Mouse (Mus musculus): ENCODE measurements around the gene Mrpl58. TPM values are rescaled to one million over a fixed set of nuclear protein-coding genes. Genes with fewer than 3 reads are reported as not detected.

Gene Mrpl58
- polyA plus RNA-seq, 1 experiment = 186 TPM

DNA sequence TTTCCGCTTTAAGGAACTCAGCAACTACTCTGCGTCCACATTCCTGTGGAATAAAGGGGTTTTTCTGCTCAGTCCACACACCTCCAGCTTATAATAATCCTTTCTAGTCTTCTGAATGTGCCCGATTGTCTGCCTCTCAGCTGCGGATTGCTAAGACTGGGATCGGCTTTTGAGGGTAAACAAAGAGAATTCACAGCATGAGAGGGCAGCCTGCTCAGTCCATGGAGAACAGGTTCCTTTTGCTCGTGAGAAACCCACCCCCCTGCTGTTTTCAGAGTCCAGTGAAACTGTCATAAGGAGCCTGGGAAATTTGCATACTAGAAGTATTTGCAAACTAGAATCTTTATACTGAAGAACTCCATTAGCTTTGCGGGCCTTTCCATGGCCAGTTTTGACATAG, 6.0 kb downstream of the Mrpl58 start:
- Histone ChIP-seq H3K4me3 (ENCODE audit: insufficient read depth, poor library complexity, severe bottlenecking) (no peak overlapping the region), H3K27me3 (ENCODE audit: control insufficient read depth, insufficient read depth, insufficient read length) (no peaks in the 10 kb centered on the region), H3K79me3 (ENCODE audit: low read depth) (peaks cover 8% of the 10 kb centered on the region), H3K79me2 (ENCODE audit: control insufficient read depth, insufficient read depth) (peaks cover 16% of the 10 kb centered on the region), H3ac (ENCODE audit: control insufficient read depth, insufficient read length, low read depth) (no peak overlapping the region), H3K36me3 (ENCODE audit: control insufficient read depth, insufficient read depth) (peaks cover 33% of the 10 kb centered on the region)
- TF ChIP-seq FOSL1 (IDR thresholded peaks at IDR 0.05; ENCODE audit: insufficient read depth, low read length, poor library complexity, severe bottlenecking) (no peak), USF1 (IDR thresholded peaks at IDR 0.05; ENCODE audit: low read depth) (no peak), MAX (IDR thresholded peaks at IDR 0.05) (no peak), MYOD1 (IDR thresholded peaks at IDR 0.05; ENCODE audit: control insufficient read depth, insufficient read length, low read depth) (no peak), MYOG (IDR thresholded peaks at IDR 0.05; ENCODE audit: control insufficient read depth, extremely low read depth, insufficient read length) (no peak)

DNA sequence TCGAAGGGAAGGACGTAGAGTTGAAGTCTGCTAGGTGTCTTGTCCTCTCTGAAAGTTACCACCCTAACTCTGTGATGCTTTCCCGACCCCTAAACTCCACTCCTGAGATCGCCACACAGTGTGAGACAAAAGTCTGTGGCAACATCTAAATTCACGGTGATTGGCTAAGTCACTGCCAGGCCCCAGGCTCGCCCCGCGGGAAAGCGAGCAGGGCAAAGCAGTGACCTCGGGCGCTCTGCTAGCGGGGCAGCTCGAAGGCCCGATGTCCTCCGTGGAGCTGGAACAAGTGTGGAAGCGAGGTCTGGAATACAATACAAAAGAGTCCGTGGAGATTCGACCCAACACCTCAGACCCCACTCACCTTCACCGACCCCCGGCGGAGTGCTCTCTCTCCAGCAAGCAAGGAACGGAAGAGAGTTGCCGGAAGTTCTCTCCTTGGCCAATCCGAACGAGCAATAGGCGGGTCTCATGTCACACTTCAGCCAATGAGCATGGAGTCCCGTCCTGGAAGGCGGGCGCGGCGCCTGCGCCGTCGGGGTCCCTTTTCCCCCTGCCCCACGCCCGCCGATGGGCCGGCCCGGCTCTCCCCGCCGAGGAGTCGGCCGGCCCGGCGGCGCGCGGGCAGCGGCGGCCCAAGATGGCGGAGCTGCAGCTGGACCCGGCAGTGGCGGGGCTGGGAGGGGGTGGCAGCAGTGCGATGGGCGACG, 16.1 kb downstream of the Mrpl58 start, which contains the start of the genes Atp5h and Kctd2:
TSS of gene Atp5h (minus strand) at position 432 of the 707 bp plus-strand sequence.
TSS of gene Kctd2 (plus strand) at position 598 of the 707 bp plus-strand sequence.
- Histone ChIP-seq H3K4me3 (ENCODE audit: insufficient read depth, poor library complexity, severe bottlenecking) (peak within 1 kb of the TSS; percentile 97), H3K36me3 (ENCODE audit: control insufficient read depth, insufficient read depth) (peaks cover 50% of the 10 kb centered on the region)

DNA sequence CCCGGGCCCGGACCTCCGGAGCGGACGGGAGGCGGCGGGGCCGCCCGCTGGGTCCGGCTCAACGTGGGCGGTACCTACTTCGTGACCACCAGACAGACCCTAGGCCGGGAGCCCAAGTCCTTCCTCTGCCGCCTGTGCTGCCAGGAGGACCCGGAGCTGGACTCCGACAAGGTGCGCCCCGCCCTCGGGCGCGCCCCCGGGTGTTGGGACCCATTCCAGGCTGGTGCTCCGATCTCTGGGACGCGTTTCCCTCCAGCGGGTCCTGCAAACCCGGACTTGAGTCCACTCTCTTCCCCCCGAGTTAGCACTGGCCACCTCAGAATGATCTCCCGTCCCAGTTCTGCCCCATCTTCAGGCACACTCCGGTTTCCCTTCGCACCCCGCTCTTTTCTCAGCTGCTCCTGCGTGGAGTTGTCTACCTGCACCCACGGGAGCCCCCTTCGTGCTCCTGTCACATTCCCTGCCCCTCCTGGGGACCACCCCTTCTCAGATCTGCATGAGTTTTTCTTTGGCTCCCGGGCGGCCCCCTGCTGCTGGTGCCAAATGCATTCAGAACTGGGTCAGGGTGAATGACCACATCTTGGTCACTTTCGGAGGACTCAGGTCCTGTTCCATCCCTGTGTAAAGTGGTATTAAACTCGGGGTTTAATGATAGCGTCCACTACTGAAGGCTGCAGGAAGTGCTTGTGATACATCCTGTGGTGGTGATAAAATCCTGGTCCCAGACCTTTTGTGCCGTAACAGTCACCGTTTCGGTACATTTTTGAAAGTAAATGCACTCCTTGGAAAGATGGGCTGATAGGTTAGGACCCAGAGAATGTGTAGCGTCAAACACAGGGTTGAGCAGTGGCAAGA, 17.0 kb downstream of the Mrpl58 start:
- TF ChIP-seq MAX (IDR thresholded peaks at IDR 0.05) = no peak
- no peak for TF ChIP-seq FOSL1 (IDR thresholded peaks at IDR 0.05; ENCODE audit: insufficient read depth, low read length, poor library complexity, severe bottlenecking)
- no peak for TF ChIP-seq CEBPB (IDR thresholded peaks at IDR 0.05; ENCODE audit: low read depth)
- TF ChIP-seq MYOD1 (IDR thresholded peaks at IDR 0.05; ENCODE audit: control insufficient read depth, insufficient read length, low read depth) = no peak
- no peak for TF ChIP-seq MYOG (IDR thresholded peaks at IDR 0.05; ENCODE audit: control insufficient read depth, extremely low read depth, insufficient read length)
- no peak for TF ChIP-seq CTCF (IDR thresholded peaks at IDR 0.05; ENCODE audit: control insufficient read depth, insufficient read depth, insufficient read length)
- TF ChIP-seq USF1 (IDR thresholded peaks at IDR 0.05; ENCODE audit: low read depth) = no peak
- H3K36me3 ChIP-seq (ENCODE audit: control insufficient read depth, insufficient read depth) = peaks cover 42% of the 10 kb centered on the region
- H3K27me3 ChIP-seq (ENCODE audit: control insufficient read depth, insufficient read depth, insufficient read length) = no peaks in the 10 kb centered on the region
- H3K79me3 ChIP-seq (ENCODE audit: low read depth) = peaks cover 22% of the 10 kb centered on the region
- H3K4me3 ChIP-seq (ENCODE audit: insufficient read depth, poor library complexity, severe bottlenecking) = peak overlapping the region; percentile 97
- H3ac ChIP-seq (ENCODE audit: control insufficient read depth, insufficient read length, low read depth) = peak overlapping the region; percentile 98
- H3K79me2 ChIP-seq (ENCODE audit: control insufficient read depth, insufficient read depth) = peaks cover 54% of the 10 kb centered on the region

More for the DNA sequence above, 16.1 kb downstream of the Mrpl58 start, which contains the start of the genes Atp5h and Kctd2:
- peak within 1 kb of the TSS; percentile 98 for H3ac ChIP-seq (ENCODE audit: control insufficient read depth, insufficient read length, low read depth)
- peaks cover 22% of the 10 kb centered on the region for H3K79me3 ChIP-seq (ENCODE audit: low read depth)
- H3K79me2 ChIP-seq (ENCODE audit: control insufficient read depth, insufficient read depth) = peaks cover 54% of the 10 kb centered on the region
- H3K27me3 ChIP-seq (ENCODE audit: control insufficient read depth, insufficient read depth, insufficient read length) = no peaks in the 10 kb centered on the region
- TF ChIP-seq CTCF (IDR thresholded peaks at IDR 0.05; ENCODE audit: control insufficient read depth, insufficient read depth, insufficient read length) (no peak), FOSL1 (IDR thresholded peaks at IDR 0.05; ENCODE audit: insufficient read depth, low read length, poor library complexity, severe bottlenecking) (no peak), MYOD1 (IDR thresholded peaks at IDR 0.05; ENCODE audit: control insufficient read depth, insufficient read length, low read depth) (no peak), MYOG (IDR thresholded peaks at IDR 0.05; ENCODE audit: control insufficient read depth, extremely low read depth, insufficient read length) (no peak), CEBPB (IDR thresholded peaks at IDR 0.05; ENCODE audit: low read depth) (peak; percentile 5), MAX (IDR thresholded peaks at IDR 0.05) (no peak), USF1 (IDR thresholded peaks at IDR 0.05; ENCODE audit: low read depth) (peak; percentile 64)

DNA sequence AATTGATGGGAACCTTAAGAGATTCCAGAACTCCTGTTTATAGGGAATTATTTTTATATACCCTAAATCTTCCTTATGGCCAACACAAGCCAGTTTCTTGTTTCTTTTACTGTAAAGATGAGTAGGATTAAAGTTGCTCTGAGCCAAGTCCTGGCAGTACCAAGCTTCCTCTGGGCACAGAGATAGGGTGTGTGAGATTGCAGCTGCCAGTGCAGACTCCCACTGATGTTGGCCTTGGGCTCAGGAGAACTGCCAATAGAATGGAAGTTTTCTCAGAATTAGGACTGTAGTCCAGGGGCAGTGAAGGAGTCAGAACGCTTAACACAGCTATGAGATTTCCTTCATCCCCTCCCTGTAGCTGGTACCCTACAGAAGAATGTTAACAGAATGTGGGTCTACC, 17.8 kb downstream of the Mrpl58 start:
- no peak overlapping the region for H3ac ChIP-seq (ENCODE audit: control insufficient read depth, insufficient read length, low read depth)
- H3K79me2 ChIP-seq (ENCODE audit: control insufficient read depth, insufficient read depth) = peaks cover 54% of the 10 kb centered on the region
- TF ChIP-seq FOSL1 (IDR thresholded peaks at IDR 0.05; ENCODE audit: insufficient read depth, low read length, poor library complexity, severe bottlenecking) (no peak), MYOD1 (IDR thresholded peaks at IDR 0.05; ENCODE audit: control insufficient read depth, insufficient read length, low read depth) (no peak), USF1 (IDR thresholded peaks at IDR 0.05; ENCODE audit: low read depth) (no peak), CTCF (IDR thresholded peaks at IDR 0.05; ENCODE audit: control insufficient read depth, insufficient read depth, insufficient read length) (no peak), MAX (IDR thresholded peaks at IDR 0.05) (no peak), MYOG (IDR thresholded peaks at IDR 0.05; ENCODE audit: control insufficient read depth, extremely low read depth, insufficient read length) (no peak), CEBPB (IDR thresholded peaks at IDR 0.05; ENCODE audit: low read depth) (no peak)
- H3K4me3 ChIP-seq (ENCODE audit: insufficient read depth, poor library complexity, severe bottlenecking) = no peak overlapping the region
- H3K36me3 ChIP-seq (ENCODE audit: control insufficient read depth, insufficient read depth) = peaks cover 38% of the 10 kb centered on the region
- no peaks in the 10 kb centered on the region for H3K27me3 ChIP-seq (ENCODE audit: control insufficient read depth, insufficient read depth, insufficient read length)
- H3K79me3 ChIP-seq (ENCODE audit: low read depth) = peaks cover 22% of the 10 kb centered on the region

DNA sequence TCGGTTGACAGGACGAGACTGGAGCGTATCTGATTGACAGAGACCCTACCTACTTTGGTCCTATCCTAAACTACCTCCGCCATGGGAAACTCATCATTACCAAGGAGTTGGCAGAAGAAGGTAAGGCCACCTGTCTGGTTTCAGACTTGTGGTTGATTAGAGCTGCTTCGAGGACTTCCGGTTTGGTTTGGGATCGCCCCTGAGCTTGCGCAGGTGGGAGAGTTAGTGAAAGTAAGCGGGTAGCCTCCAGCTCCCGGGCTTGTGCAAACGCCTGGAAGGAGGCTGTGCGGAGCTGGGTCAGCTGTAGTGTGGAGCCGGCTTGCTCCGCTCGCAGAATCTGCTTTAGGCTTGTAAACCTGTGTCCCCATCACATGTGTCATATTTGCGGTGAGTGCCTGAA, 18.4 kb downstream of the Mrpl58 start:
- Histone ChIP-seq H3K36me3 (ENCODE audit: control insufficient read depth, insufficient read depth) (peaks cover 38% of the 10 kb centered on the region), H3K79me3 (ENCODE audit: low read depth) (peaks cover 22% of the 10 kb centered on the region), H3K27me3 (ENCODE audit: control insufficient read depth, insufficient read depth, insufficient read length) (no peaks in the 10 kb centered on the region), H3ac (ENCODE audit: control insufficient read depth, insufficient read length, low read depth) (no peak overlapping the region), H3K79me2 (ENCODE audit: control insufficient read depth, insufficient read depth) (peaks cover 49% of the 10 kb centered on the region), H3K4me3 (ENCODE audit: insufficient read depth, poor library complexity, severe bottlenecking) (no peak overlapping the region)
- no peak for TF ChIP-seq CEBPB (IDR thresholded peaks at IDR 0.05; ENCODE audit: low read depth)
- no peak for TF ChIP-seq FOSL1 (IDR thresholded peaks at IDR 0.05; ENCODE audit: insufficient read depth, low read length, poor library complexity, severe bottlenecking)
- TF ChIP-seq MYOD1 (IDR thresholded peaks at IDR 0.05; ENCODE audit: control insufficient read depth, insufficient read length, low read depth) = no peak
- no peak for TF ChIP-seq CTCF (IDR thresholded peaks at IDR 0.05; ENCODE audit: control insufficient read depth, insufficient read depth, insufficient read length)
- no peak for TF ChIP-seq MYOG (IDR thresholded peaks at IDR 0.05; ENCODE audit: control insufficient read depth, extremely low read depth, insufficient read length)
- TF ChIP-seq MAX (IDR thresholded peaks at IDR 0.05) = no peak
- TF ChIP-seq USF1 (IDR thresholded peaks at IDR 0.05; ENCODE audit: low read depth) = no peak
